Mouse (Mus musculus) brain, embryonic 14.5 days (tissue): ENCODE results near the gene Fam131c.

ENCODE experiments used
- CTCF ChIP-seq: fragments of 200-500 bp; IDR thresholded peaks from 2 replicates; pipeline ENCODE4 v1.5.1; 2012; ENCODE audit warnings: inconsistent platforms, mild to moderate bottlenecking, moderate library complexity, borderline replicate concordance; ENCODE audit not compliant: insufficient read depth, insufficient read length; ENCODE audit errors: extremely low read depth
- POLR2A ChIP-seq: fragments of 200-500 bp; IDR thresholded peaks from 2 replicates; pipeline ENCODE4 v1.6.1; 2012; ENCODE audit warnings: mild to moderate bottlenecking, inconsistent platforms, borderline replicate concordance; ENCODE audit not compliant: poor library complexity, insufficient read depth, insufficient read length, severe bottlenecking; ENCODE audit errors: extremely low read depth

DNA sequence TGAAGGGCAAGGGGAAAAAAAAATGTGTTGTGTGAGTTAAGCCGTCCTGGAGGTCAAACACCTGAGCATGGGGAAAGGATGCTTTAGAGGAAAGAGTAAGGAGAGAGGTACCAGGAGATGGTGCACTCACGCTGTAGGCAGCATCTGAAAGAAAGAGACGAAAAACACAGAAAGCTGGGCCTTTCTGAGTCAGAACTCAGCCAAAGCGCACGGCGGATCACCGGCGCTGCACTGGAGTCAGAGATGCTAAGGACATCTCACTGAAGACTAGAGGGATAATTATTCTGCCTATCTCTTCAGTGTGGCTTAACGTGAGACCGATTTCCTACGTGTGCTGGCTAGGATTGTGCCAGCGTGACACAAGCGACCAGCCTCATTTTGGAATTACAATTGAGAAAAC, 59.9 kb downstream of the Fam131c start:
- TF ChIP-seq POLR2A: no peak
- no peak for TF ChIP-seq CTCF
